8 mouse cellular contexts compared by ENCODE assay signal in genomic region chr10:86273410-86274191, GRCm38 (mm10). TPM values are rescaled to one million over a fixed set of nuclear protein-coding genes. Genes with fewer than 3 reads are reported as not detected.
DNase-seq lines count a peak whose midpoint lies in the region; ATAC-seq and TF ChIP-seq lines count a peak whose summit lies in the region.

No protein-coding gene starts in this region.

- no peak for DNase-seq in forebrain, embryonic 10.5 days (ENCODE audit: extremely low spot score, low spot score)
- no peak for DNase-seq in forebrain, postnatal 0 days
- peak; percentile 74 to 89 for DNase-seq in kidney, postnatal 25 days
- peak; percentile 70 for DNase-seq in lung, postnatal 25 days (ENCODE audit: low spot score)
- DNase-seq in T-cell, adult 2 months (ENCODE audit: low spot score) = no peak
- DNase-seq in testis, postnatal 10 days (ENCODE audit: low spot score) = no peak
- DNase-seq in left cerebral cortex, adult 8-10 months (ENCODE audit: low spot score in 2 of 2) = no peak

- no peak for ATAC-seq in forebrain, postnatal 0 days
- peak; percentile 52; the same call in 1 of the 2 replicates for ATAC-seq in heart, embryonic 11.5 days (replicated peaks; ENCODE audit: insufficient number of reproducible peaks, low FRiP score, low TSS enrichment)

- H3K27ac ChIP-seq in forebrain, embryonic 10.5 days = peak overlapping the region; percentile 36
- no peak overlapping the region for H3K27ac ChIP-seq in forebrain, postnatal 0 days (ENCODE audit: low read depth, low read length)
- H3K27ac ChIP-seq in heart, embryonic 11.5 days (ENCODE audit: low read depth, low read length) = no peak overlapping the region

- TF ChIP-seq CTCF in forebrain, postnatal 0 days (IDR thresholded peaks at IDR 0.05; ENCODE audit: low read depth) = no peak

- H3K4me2 ChIP-seq in forebrain, postnatal 0 days (ENCODE audit: low read depth) = no peak overlapping the region
- no peak overlapping the region for H3K4me2 ChIP-seq in heart, embryonic 11.5 days

- peaks cover 10% of the 10 kb centered on the region for H3K4me1 ChIP-seq in forebrain, embryonic 10.5 days
- H3K4me1 ChIP-seq in forebrain, postnatal 0 days (ENCODE audit: insufficient read depth) = no peaks in the 10 kb centered on the region; the same call in 1 of the 2 replicates
- H3K4me1 ChIP-seq in heart, embryonic 11.5 days (ENCODE audit: control insufficient read depth, insufficient read depth, low read length) = 0 out of 2 replicates have a peak, but pooled peaks cover 4% of the 10 kb centered on the region

- 69% methylated on average over 19 of the region's 19 CpGs for WGBS in forebrain, embryonic 10.5 days
- WGBS in forebrain, postnatal 0 days = 76% methylated on average over 19 of the region's 19 CpGs
- WGBS in heart, embryonic 11.5 days (ENCODE audit: insufficient replicate concordance) = 44% methylated on average over 19 of the region's 19 CpGs

- no peak overlapping the region for H3K4me3 ChIP-seq in forebrain, embryonic 10.5 days
- no peak overlapping the region for H3K4me3 ChIP-seq in forebrain, postnatal 0 days (ENCODE audit: low read depth, low read length)
- H3K4me3 ChIP-seq in heart, embryonic 11.5 days (ENCODE audit: low read depth, low read length) = no peak overlapping the region

- no peaks in the 10 kb centered on the region for H3K36me3 ChIP-seq in forebrain, embryonic 10.5 days (replicated peaks)
- H3K36me3 ChIP-seq in forebrain, postnatal 0 days (ENCODE audit: insufficient read depth) = no peaks in the 10 kb centered on the region
- no peaks in the 10 kb centered on the region for H3K36me3 ChIP-seq in heart, embryonic 11.5 days (ENCODE audit: control insufficient read depth, insufficient read depth, low read length)

- no peak overlapping the region for H3K9ac ChIP-seq in forebrain, postnatal 0 days
- H3K9ac ChIP-seq in heart, embryonic 11.5 days (ENCODE audit: low read depth, low read length) = no peak overlapping the region

- no peaks in the 10 kb centered on the region for H3K27me3 ChIP-seq in forebrain, embryonic 10.5 days (ENCODE audit: poor library complexity, severe bottlenecking)
- no peaks in the 10 kb centered on the region for H3K27me3 ChIP-seq in forebrain, postnatal 0 days (ENCODE audit: insufficient read depth, low read length)
- H3K27me3 ChIP-seq in heart, embryonic 11.5 days (ENCODE audit: control insufficient read depth, insufficient read depth, low read length) = no peaks in the 10 kb centered on the region

- H3K9me3 ChIP-seq in forebrain, embryonic 10.5 days = no peaks in the 10 kb centered on the region
- H3K9me3 ChIP-seq in forebrain, postnatal 0 days (ENCODE audit: low read length) = no peaks in the 10 kb centered on the region
- no peaks in the 10 kb centered on the region for H3K9me3 ChIP-seq in heart, embryonic 11.5 days (replicated peaks; ENCODE audit: control insufficient read depth, low read length)

RNA-seq across cellular contexts. Expression of gene Timp3, which starts 26.6 kb away (rescaled TPM):
- polyA plus RNA-seq in forebrain, embryonic 10.5 days (2016; fragmentation: Nextera tagmentation; extraction: Ambion mirVana) = 22.1 and 22.4 TPM in 2 replicates
- 33.5 and 62.9 TPM in 2 replicates for total RNA-seq in forebrain, postnatal 0 days (2014; rRNA removed)
- 17.2 and 33.6 TPM in 2 replicates for polyA plus RNA-seq in forebrain, postnatal 0 days (2015; fragmentation: Nextera tagmentation; extraction: Ambion mirVana)
- polyA plus RNA-seq in heart, embryonic 11.5 days (2014; fragmentation: Nextera tagmentation; extraction: Ambion mirVana) = 56.6 and 63.9 TPM in 2 replicates
- 10 to 100 TPM; 67.3 to 73.9 (median 69.9) TPM for total RNA-seq in left cerebral cortex, adult 8-10 months (2022)

Comparison
In these comparisons a context has a peak if more than half of its experiments do, and no peak if none do; other contexts are left out.
1. DNase-seq: peak in kidney, postnatal 25 days (2 of 2) and lung, postnatal 25 days (single experiment); none in forebrain, embryonic 10.5 days (single experiment), forebrain, postnatal 0 days (single experiment), T-cell, adult 2 months (single experiment), testis, postnatal 10 days (single experiment) and left cerebral cortex, adult 8-10 months (0 of 2).